Mouse (Mus musculus) naive thymus-derived CD4-positive, alpha-beta T cell, adult 2 months (primary cell): ENCODE measurements at regions not wholly inside any gene's neighbourhood (a gene's known extent, or its start where the extent isn't known, plus 50 kb on each side); places are given as distances from the start of the nearest gene placed in this dataset.
A peak's percentile ranks its signal among the peaks of the same experiment; 100 is the strongest.

Experiments used
- DNase-seq: peaks from one replicate; pipeline ENCODE4 v3.0.0-alpha.2; 2011; ENCODE audit warnings: low read depth

- DNase-seq = no peak
Measured at GRCm38 (mm10) chr14:72853104-72853503, 143.3 kb upstream of the Fndc3a start.

- no peak for DNase-seq
Measured at GRCm38 (mm10) chr14:72850884-72851283, 141.1 kb upstream of the Fndc3a start.

- no peak for DNase-seq
Measured at GRCm38 (mm10) chr14:72848271-72848955, 138.6 kb upstream of the Fndc3a start.

GRCm38 (mm10) chr14:72847466-72847865 lies 137.7 kb upstream of the Fndc3a start:
- DNase-seq = no peak

GRCm38 (mm10) chr14:72845621-72846440 lies 136.0 kb upstream of the Fndc3a start:
- DNase-seq = no peak

- no peak for DNase-seq
Measured at GRCm38 (mm10) chr14:72844753-72845369, 135.1 kb upstream of the Fndc3a start.

- no peak for DNase-seq
Measured at GRCm38 (mm10) chr14:72841753-72842152, 131.9 kb upstream of the Fndc3a start.

GRCm38 (mm10) chr14:72835158-72835557 lies 125.4 kb upstream of the Fndc3a start:
- no peak for DNase-seq

GRCm38 (mm10) chr14:72829261-72829660 lies 119.5 kb upstream of the Fndc3a start:
- DNase-seq = peak; percentile 20

GRCm38 (mm10) chr14:72825549-72825948 lies 115.7 kb upstream of the Fndc3a start:
- no peak for DNase-seq

- no peak for DNase-seq
Measured at GRCm38 (mm10) chr14:72822231-72822615, 112.4 kb upstream of the Fndc3a start.

- DNase-seq = peak; percentile 63
Measured at GRCm38 (mm10) chr14:72821517-72822230, 111.9 kb upstream of the Fndc3a start.

GRCm38 (mm10) chr14:72819037-72819436 lies 109.2 kb upstream of the Fndc3a start:
- no peak for DNase-seq

GRCm38 (mm10) chr14:72817764-72818163 lies 108.0 kb upstream of the Fndc3a start:
- DNase-seq = no peak

- no peak for DNase-seq
Measured at GRCm38 (mm10) chr14:72816847-72817246, 107.0 kb upstream of the Fndc3a start.

GRCm38 (mm10) chr14:72809138-72809537 lies 99.3 kb upstream of the Fndc3a start:
- no peak for DNase-seq

GRCm38 (mm10) chr14:72807947-72808346 lies 98.1 kb upstream of the Fndc3a start:
- no peak for DNase-seq

GRCm38 (mm10) chr14:72807286-72807685 lies 97.5 kb upstream of the Fndc3a start:
- DNase-seq = no peak

- DNase-seq = no peak
Measured at GRCm38 (mm10) chr14:72806598-72806997, 96.8 kb upstream of the Fndc3a start.

GRCm38 (mm10) chr14:72803579-72803978 lies 93.8 kb upstream of the Fndc3a start:
- DNase-seq = no peak

- no peak for DNase-seq
Measured at GRCm38 (mm10) chr14:72790654-72791053, 80.9 kb upstream of the Fndc3a start.

GRCm38 (mm10) chr14:72786929-72787328 lies 77.1 kb upstream of the Fndc3a start:
- no peak for DNase-seq
